Mouse (Mus musculus): ENCODE measurements around the gene Zbtb25. TPM values are rescaled to one million over a fixed set of nuclear protein-coding genes. Genes with fewer than 3 reads are reported as not detected.

Gene Zbtb25
- total RNA-seq, 2 experiments from 2014 or later: 4.6 to 19.2 TPM

DNA sequence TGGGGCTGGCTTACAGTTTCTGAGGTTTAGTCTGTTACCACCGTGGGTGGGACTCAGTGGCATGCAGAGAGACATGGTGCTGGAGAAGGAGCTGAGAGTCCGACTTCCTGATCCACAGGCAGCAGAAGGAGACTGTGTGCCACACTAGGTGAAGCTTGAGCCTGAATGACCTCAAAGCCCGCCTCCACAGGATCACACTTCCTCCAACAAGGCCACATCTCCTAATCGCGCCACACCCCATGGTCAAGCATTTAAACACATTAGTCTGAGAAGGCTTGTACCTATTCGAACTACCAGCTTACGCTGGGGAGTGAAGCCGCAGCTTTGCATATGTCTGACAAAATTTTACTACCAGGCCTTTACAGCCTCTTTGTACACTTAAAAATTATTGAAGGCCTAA, 64.3 kb downstream of the Zbtb25 start:
- no peak for ATAC-seq (replicated peaks; ENCODE audit: low FRiP score, poor library complexity, severe bottlenecking)

DNA sequence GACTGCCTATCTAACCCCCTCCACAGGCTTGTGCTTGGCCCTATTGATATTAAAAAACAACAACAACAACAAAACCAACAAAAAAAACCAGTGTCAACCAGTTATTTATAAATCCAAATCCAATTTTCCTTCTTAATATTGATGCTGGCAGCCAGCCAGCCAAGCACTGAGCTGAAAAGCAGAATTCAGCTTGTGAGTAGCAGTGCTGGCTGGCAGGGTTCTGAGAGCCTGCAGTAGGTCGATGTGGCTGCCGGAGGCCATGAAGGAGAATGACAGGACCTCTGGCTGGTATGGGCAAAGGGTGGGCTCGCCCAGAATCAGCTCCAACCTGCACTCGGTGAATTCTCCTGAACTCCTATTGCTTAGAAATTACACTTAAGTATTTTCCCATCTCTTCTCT, 65.2 kb downstream of the Zbtb25 start:
- ATAC-seq (replicated peaks; ENCODE audit: low FRiP score, poor library complexity, severe bottlenecking): no peak

- ATAC-seq (replicated peaks; ENCODE audit: low FRiP score, poor library complexity, severe bottlenecking): no peak
Observed at GRCm38 (mm10) chr12:76303474-76303873, 65.9 kb downstream of the Zbtb25 start.

- ATAC-seq (replicated peaks; ENCODE audit: low FRiP score, poor library complexity, severe bottlenecking): no peak
Observed at GRCm38 (mm10) chr12:76300367-76300766, 69.0 kb downstream of the Zbtb25 start.

DNA sequence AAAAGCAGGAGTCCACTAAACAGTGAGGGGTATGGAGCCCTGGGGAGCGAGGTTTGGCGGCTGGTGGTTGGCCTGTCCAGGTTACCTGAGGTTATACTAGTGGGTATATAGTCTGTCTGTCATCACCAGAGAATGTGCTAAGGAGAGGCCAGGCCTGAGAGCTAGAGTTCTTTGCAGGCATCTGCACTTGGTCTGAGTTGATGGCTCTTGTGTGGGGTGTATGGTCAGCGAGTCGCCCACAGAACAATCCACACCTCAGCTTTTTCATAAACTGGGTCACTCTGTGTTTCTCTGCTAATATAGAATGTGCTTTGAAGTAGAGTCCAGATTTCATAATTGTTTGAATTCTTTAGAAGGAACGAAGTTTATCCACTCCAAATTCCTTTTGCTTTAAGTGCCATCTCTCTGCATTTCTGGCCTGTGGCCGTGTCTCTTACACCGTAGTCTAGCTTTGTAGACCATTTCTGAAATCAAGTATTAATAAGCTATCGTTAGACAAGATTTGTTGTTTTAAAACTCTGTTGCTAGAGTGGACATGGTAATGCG, 70.0 kb downstream of the Zbtb25 start:
- no peak for ATAC-seq (replicated peaks; ENCODE audit: low FRiP score, poor library complexity, severe bottlenecking)

- no peak for ATAC-seq (replicated peaks; ENCODE audit: low FRiP score, poor library complexity, severe bottlenecking)
Observed at GRCm38 (mm10) chr12:76297830-76298229, 71.6 kb downstream of the Zbtb25 start.

Other genes starting within 250 kb of the Zbtb25 start
- gene Esr2, start 192.3 kb downstream of the Zbtb25 start, total RNA-seq (2015; ENCODE audit: low replicate concordance): not detected in 2 replicates
- not detected in 2 replicates for gene Esr2, start 192.3 kb downstream of the Zbtb25 start, total RNA-seq (2017; ENCODE audit: low replicate concordance)
- gene Tex21, start 122.9 kb downstream of the Zbtb25 start, total RNA-seq (2015; ENCODE audit: low replicate concordance): not detected in 2 replicates
- gene Tex21, start 122.9 kb downstream of the Zbtb25 start, total RNA-seq (2017; ENCODE audit: low replicate concordance): 2.0 TPM in 1 of 2 replicates, not detected in the other
- gene Mthfd1, start 114.3 kb downstream of the Zbtb25 start, total RNA-seq (2015; ENCODE audit: low replicate concordance): 16.9 and 46.1 TPM in 2 replicates
- gene Mthfd1, start 114.3 kb downstream of the Zbtb25 start, total RNA-seq (2017; ENCODE audit: low replicate concordance): 37.9 and 42.3 TPM in 2 replicates
- gene Akap5, start 44.7 kb downstream of the Zbtb25 start, total RNA-seq (2015; ENCODE audit: low replicate concordance): 0.38 TPM in 1 of 2 replicates, not detected in the other
- gene Akap5, start 44.7 kb downstream of the Zbtb25 start, total RNA-seq (2017; ENCODE audit: low replicate concordance): 0.28 TPM in 1 of 2 replicates, not detected in the other
- 4.6 and 4.8 TPM in 2 replicates for gene Zbtb1, start 664 bp upstream of the Zbtb25 start, total RNA-seq (2015; ENCODE audit: low replicate concordance)
- gene Zbtb1, start 664 bp upstream of the Zbtb25 start, total RNA-seq (2017; ENCODE audit: low replicate concordance): 4.0 and 5.6 TPM in 2 replicates
- gene Hspa2, start 34.6 kb upstream of the Zbtb25 start, total RNA-seq (2015; ENCODE audit: low replicate concordance): 0.42 and 4.4 TPM in 2 replicates
- 0.68 and 1.8 TPM in 2 replicates for gene Hspa2, start 34.6 kb upstream of the Zbtb25 start, total RNA-seq (2017; ENCODE audit: low replicate concordance)
- not detected in 2 replicates for gene Ppp1r36, start 47.9 kb upstream of the Zbtb25 start, total RNA-seq (2015; ENCODE audit: low replicate concordance)
- gene Ppp1r36, start 47.9 kb upstream of the Zbtb25 start, total RNA-seq (2017; ENCODE audit: low replicate concordance): not detected in 2 replicates
- gene Plekhg3, start 161.3 kb upstream of the Zbtb25 start, total RNA-seq (2015; ENCODE audit: low replicate concordance): 6.1 TPM in 2 replicates
- 5.0 and 7.3 TPM in 2 replicates for gene Plekhg3, start 161.3 kb upstream of the Zbtb25 start, total RNA-seq (2017; ENCODE audit: low replicate concordance)

Data from erythroblast, adult 5-6 weeks (primary cell).